Mouse (Mus musculus): ENCODE data around the gene Vmn1r185.
"Not testable (repeated sequence)": the region's sequence is repeated elsewhere in the genome, so short reads cannot be mapped to it uniquely, and the experiment has no call there.

Gene Vmn1r185

DNA sequence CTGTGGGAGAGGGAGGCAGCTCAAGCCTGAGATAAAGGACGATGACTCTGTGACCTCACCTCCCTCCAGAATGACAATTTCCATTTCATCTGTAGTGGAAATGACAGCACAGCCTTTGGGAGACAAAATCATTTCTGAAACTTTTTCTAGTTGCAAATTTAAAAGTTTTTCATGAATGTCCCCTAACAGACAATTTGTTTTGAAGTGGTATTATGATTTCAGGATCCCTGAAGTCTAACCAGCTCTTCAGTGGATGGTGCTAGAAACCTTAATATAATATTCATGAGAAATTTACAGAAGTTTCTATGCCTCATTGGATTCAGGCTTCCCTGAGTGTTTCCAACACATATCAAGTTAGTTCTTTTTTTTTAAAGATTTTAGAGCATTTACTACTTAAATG, at the start of gene Vmn1r185:
Gene Vmn1r185, minus strand, starts transcription at position 101 of the 400 bp plus-strand sequence.
- DNase-seq (ENCODE audit: low spot score in 2 of 2): not testable (repeated sequence)

DNA sequence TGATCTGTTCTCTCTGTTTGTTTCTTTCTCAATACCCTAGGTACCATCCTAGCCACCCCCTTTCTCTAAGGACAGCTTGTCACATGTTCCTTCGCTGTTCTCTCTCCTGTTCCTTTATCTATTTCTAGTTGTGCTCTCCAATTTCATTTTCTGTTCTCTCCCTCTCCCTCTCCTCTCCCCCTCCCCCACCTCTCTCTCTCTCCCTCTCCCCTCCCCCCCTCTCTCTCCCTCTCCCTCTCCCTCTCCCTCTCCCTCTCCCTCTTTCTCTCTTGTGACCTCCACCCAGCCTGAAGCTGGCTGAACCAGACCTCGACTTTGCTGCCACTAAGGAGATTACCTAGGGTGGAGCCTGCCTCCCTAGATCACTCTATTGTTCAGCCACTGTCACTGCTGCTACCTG, 49.2 kb upstream of the Vmn1r185 start:
- DNase-seq (ENCODE audit: low spot score in 2 of 2): not testable (repeated sequence)

DNA sequence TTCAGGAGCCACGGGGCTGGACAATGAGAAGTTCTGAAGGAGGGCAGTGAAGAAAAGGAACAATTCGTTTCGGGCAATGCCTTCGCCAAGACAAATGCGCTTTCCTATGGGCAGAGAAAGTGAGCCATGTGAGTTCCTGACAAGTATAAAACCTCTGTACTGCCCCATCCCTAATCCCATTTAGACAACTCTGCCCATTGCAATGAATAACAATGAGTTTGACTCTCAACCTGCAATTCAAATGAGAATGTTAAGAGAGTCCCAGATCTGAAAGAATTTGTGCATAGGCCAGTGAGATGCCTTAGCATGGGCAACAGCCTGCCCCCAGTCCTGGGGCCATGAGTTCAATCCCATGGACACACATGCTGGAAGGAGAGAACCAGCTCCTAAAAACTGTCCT, 47.7 kb upstream of the Vmn1r185 start:
- DNase-seq (ENCODE audit: low spot score in 2 of 2): no peak

DNA sequence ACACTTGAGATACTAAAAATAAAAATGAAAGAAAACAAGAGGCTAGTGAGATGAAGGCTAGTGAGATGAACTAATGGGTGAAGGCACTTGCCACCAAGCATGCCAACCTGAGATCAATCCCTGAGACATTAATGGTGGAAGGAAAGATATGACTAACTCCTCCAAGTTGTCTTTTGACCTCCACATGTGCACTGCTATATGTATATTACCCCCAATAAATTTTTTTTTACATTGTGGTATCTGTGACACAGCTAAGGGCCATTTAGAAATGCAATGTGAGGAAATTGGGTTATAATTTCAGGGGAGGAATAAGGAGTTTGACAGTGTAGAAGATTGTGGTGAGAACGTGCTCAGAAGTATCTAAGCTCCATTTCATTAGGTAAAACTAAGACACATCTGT, 28.5 kb downstream of the Vmn1r185 start:
- DNase-seq (ENCODE audit: low spot score in 2 of 2): no peak

DNA sequence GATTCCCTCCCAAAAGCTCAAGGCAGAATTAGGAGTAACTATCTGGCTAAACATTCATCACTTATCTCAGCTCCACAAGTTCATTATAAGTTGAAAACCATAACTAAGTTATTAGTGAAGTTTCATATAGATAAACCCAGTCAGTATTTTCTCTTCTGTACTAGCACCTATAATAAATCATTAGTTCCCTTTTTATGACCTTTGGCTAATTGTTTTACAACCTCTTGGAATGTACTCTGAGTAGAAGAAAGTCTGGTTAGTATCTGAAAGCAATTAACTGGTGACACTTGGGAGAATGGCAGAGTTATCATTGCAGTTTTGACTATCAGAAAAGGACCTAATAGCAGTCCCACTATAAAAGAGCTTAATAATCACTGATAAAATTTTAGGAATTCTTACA, 29.2 kb downstream of the Vmn1r185 start:
- no peak for DNase-seq (ENCODE audit: low spot score in 2 of 2)
